Mouse (Mus musculus): ENCODE data around the gene Pgam1.

DNA sequence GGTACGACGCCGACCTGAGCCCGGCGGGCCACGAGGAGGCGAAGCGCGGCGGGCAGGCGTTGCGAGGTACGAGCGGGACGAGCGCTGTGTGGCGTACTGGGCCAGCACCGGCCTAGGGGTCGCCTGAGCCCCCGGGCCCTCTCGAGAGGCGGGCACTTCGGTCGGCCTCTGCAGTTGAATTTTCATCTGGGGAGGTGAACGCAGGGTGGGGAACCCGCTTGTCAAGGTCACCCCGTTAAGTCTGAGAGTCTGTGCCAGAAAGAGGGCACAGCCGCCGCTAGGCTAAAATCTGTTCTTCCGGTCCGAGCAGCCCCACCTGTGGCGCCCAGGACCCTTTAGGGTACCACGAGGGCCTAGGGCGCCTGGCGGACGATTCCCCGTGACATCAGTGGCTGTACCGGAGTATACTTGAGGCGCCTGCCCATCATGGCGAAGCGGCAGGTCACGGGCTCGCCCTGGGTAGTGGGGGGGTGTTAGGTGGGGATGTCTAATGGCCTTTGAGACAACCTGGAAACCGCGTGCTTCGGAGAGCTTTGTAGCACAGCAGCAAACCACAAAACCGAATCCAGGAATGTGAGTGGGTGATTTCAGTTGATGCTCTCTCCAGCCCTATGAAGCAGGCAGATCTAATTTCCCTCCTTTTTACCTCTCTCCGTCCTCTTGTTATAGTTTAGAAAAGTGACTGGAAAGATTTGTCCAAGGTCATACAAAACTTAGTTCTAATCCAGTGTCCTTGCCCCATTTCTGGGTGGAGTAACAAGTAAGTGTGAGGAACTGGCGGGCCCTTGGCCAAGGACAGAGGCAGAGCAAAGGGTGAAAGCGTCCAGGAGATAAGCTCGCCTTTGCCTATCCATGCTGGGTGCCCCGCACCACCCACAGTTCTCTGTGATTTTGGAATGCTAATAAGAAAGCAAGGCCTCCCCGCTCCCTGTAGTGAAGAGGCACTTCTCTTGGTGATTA, 678 bp downstream of the Pgam1 start:
- TF ChIP-seq GATA1 (IDR thresholded peaks at IDR 0.05; ENCODE audit: low read length) (no peak), TAL1 (IDR thresholded peaks at IDR 0.05; ENCODE audit: low read length) (no peak)
